Mouse (Mus musculus) spleen, adult 2 months (tissue): ENCODE results near the gene Fyn.

Experiments
- CTCF ChIP-seq: fragments of 200-500 bp; IDR thresholded peaks from 2 replicates; pipeline ENCODE4 v1.5.1; 2011; ENCODE audit warnings: mild to moderate bottlenecking, inconsistent platforms; ENCODE audit not compliant: insufficient read depth, insufficient read length, insufficient replicate concordance; ENCODE audit errors: extremely low read depth
- POLR2A ChIP-seq: fragments of 200-500 bp; IDR thresholded peaks from 2 replicates; pipeline ENCODE4 v1.6.1; 2011; ENCODE audit warnings: low read depth, low read length, inconsistent platforms

DNA sequence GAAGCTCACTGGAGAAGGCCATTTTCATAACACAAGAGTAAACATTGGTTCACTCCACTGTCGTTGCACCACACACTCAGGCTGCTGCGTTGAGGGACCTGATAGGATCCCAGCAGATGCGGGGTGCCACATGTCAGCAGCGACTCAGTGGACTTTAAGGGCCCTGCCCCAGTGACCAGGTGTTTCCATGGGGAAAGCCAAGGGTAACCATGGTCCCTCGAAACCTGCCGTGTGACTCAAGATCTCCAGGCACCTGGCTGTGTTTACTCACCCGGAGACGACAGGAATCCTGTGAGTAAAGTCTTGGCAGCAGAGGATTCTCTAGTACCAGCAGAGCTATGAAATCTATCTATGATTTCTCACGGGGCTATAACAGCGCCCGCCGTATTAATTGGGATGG, 198.2 kb downstream of the Fyn start:
- TF ChIP-seq POLR2A (no peak), CTCF (no peak)
